Mouse (Mus musculus) urinary bladder, postnatal 10 days (tissue): ENCODE data around the gene Cdkal1.
A peak's percentile ranks its signal among the peaks of the same experiment; 100 is the strongest.

Experiments used
- DNase-seq: peaks from one replicate; pipeline ENCODE4 v3.0.0; 2022; ENCODE audit warnings: low spot score

The Cdkal1 gene

DNA sequence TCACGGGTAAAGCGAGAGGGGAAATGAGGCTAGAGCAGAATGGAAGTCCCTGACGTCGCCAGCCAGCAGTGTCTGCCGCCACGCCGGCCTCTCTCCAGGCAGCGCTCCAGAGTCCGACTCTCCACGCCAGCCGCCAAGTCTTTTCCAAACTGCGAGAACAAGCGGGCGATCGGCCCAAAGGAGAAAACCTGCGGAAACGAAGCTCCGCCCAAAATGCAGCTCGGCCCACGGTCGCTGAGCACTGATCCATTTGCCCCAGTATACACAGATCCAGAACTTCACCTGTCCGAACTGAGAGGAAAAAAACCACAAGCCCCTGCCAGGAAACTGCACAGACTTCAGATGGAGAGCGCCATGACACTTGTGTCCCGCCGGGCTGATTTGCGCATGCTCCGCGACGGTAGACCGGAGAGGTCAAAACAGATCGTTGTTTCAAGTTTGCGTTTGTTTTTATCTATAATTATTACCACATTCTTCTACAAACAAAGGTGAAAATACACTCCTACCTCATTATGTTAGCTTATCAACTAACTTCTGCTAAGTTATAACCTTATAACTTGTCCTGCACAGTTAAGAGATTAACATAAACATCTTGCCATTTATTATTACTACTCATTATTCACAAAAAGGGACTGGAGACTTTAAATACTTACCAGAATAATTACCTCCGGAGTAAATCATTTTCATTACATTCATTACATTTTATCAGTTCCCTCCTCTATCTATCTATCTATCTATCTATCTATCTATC lies at the start of gene Cdkal1:
Gene Cdkal1 (minus strand): TSS at position 394 of the 751 bp plus-strand sequence.
- peak; percentile 52 for DNase-seq

- DNase-seq: no peak
Observed at GRCm38 (mm10) chr13:29903341-29903740, 47.9 kb upstream of the Cdkal1 start.

DNA sequence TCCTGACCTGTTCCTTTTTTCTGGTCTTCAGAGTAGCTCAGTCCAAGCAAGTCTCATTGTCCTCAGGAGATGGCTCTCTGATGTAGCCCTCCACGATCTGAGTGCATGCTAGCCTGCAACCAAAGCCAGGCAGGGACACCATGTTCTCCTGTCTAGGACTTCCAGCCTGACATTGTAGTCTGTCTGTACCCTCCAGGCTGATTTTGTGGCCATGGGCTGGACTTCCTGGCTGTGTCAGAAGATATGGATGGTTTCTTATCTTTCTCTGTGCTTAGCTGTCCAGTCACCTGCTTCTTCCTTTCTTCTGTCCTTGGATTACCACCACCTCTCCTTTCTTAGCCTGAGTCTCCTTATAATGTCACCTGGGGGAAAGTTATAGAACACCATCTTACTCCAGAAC lies 47.2 kb upstream of the Cdkal1 start:
- DNase-seq: no peak

DNA sequence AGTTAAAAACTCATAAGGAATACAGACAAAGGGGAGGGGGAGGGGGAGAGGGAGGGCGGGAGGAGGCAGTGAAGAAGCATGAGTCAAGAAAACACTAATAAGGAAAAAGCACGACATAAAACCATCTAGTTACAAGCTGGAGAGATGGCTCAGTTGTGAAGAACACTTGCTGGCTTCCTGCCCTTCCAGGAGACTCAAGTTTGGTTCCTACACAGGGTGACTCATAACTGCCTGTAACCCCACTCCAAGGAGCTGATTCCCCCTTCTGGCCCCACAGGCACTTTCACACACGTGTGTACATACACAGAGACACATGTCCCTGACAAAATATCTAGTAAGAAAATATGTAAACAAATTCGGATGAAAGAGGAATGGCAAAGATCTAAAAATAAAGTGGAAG lies 46.2 kb upstream of the Cdkal1 start:
- DNase-seq: no peak

- DNase-seq: no peak
Observed at GRCm38 (mm10) chr13:29866780-29867179, 11.3 kb upstream of the Cdkal1 start.

DNA sequence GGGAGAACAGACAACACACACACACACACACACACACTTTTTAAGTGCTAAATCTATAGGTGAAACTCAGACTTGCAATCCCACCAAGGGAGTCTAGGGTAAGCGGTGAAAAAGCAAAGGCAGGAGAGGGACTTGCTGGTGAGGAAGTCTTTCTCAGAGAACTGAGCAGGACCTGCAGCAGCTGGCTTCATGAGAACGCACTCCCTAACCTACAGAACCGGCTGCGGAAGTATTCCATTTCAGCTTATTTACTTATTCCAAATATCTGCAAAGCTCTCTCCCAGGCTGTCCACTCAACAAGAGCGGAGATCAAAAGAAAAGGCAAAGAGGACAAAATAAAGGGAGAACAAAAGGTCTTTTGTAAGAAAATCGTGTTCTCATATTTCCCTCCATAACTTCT lies 8.9 kb upstream of the Cdkal1 start:
- DNase-seq: no peak

DNA sequence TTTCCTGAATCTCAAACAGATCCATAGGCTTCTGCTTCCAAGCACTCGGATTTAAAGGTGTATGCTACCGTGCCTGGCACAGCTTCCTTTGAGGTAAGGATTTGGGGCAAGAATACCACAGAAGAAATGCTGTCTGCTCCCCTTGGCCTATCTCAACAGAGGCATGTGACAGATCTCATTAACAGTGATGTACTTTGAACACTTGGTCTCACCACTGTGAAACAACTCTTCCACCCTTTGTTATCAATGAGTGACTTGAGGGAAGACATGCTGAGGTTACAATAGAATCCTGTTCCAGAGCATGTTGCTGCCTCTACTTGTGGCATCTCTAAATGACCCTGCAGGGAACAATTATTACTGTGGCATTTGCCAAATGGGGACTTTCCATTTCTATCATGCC lies 4.6 kb upstream of the Cdkal1 start:
- no peak for DNase-seq

DNA sequence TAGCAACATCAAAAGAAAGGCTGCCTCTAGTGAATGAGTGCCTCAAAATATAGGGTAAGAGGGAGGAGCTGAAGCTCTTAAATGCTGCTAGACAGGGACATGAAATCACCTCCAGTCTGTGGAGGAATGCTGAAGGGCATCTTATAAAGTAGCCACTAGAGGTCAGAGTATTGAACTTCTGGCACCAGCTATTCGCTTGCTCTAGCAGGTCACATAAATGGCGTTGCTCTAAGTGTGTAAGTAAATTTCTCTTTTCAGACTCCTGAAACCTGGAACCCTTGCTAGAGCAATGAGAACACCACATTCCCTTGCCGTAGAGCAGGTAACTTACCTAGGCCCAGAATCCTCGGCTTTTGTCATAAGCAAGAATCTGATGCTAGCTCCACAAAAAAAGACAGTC lies 2.0 kb upstream of the Cdkal1 start:
- no peak for DNase-seq

DNA sequence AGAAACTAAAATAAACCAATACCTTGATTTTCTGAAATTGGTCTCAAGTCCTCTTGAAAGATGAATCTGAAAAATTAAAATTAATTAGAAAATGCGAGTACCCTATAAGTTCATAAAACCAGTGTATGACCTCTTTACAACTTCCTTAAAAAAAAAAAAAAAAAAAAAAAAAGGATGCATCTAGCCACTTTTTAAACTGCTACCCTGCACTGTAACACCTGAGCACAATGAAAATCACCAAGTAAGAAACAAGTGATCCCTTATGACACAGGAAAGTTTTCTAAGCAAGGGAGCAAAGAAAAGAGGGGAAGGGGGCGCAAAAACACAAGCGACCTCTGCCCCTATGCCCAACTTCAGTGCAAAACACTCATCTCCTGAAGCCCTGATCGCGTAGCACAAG lies 598 bp downstream of the Cdkal1 start:
- no peak for DNase-seq

DNA sequence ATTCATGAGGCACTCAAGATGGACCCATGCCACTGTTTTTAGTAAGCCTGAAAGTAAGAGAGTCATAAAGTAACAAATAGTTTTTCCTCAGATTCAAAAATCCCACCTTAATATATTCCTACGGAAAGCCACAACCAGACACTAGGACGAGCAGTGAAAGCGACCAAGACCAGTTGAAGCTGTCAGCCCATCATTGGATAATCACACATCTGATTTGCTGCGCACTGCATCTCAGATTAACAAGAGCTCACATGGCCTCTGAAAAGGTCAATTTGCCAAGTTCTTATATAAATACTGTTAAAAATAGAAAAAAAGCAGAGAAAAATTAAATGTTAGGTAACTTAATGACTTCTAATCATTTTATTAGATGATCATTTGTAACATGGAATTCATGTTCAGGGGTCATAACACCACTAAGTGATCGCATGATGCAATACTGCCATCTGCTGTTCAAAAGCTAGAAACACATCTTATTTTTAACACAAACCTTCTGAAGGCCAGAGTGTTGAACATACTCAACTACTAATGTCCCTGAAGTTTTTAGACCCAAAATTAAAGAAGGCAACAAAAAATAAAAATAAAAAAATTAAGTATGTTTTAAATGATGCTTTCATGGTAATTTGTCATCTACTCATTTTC lies 16.9 kb downstream of the Cdkal1 start:
- DNase-seq: no peak

GRCm38 (mm10) chr13:29835170-29835569 lies 20.3 kb downstream of the Cdkal1 start:
- DNase-seq: no peak

DNA sequence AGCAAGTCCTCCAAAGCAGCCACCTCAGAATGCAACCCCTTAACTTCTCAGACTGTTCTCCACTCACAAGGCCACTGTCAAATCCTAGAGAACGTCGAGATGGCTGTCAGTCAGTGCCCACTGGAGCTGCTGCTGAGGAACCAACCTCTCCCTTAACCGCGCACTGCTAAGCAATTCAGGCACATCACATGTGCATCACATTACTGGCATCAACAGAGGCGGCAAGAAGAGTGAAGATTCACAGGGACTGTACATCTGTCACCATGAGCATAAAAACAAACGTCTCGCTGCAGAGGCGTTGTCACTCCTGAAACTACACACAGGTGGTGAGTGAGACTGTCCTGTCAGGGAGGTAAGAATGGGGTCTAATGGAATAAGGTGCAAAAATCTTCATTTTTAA lies 21.7 kb downstream of the Cdkal1 start:
- DNase-seq: no peak

- DNase-seq: no peak
Observed at GRCm38 (mm10) chr13:29831126-29831525, 24.3 kb downstream of the Cdkal1 start.

DNA sequence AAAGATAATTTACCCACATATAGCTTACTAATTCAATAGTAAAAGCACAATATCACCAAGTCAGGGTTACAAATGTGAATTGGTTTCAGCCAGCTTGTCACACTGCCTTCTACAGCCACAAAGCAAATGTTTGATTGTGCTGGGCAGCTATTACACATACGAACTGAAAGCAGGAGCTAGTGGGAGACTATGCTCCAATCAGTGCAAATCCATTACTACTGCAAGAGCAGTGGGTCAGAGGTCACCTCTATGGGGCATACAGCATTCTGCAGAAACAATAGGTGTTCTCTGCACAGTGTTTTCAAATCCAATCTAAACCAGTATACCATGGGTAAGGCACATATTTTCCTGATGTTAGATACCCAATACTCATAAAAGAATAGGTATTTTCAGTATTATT lies 27.4 kb downstream of the Cdkal1 start:
- no peak for DNase-seq

- DNase-seq: no peak
Observed at GRCm38 (mm10) chr13:29826469-29826868, 29.0 kb downstream of the Cdkal1 start.

- no peak for DNase-seq
Observed at GRCm38 (mm10) chr13:29826041-29826440, 29.4 kb downstream of the Cdkal1 start.

DNA sequence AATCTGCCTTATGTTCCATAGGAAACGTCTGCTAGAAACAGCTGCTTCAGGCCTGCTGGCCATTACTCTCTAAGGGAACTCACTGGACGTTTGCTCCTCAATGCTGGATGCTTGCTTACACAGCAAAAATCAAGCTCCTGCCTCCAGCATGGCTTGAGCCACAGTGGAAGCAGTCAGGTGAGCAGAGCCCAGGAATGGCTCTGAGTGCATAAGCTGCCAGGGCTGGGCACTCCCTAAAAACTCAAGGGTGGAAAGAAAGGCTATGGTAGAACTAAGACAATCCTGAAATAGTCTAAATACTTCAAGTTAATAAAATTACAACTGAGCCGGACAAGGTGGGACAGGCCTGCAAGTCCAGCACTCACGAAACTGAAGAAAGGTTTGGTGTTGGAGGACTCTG lies 30.7 kb downstream of the Cdkal1 start:
- no peak for DNase-seq

DNA sequence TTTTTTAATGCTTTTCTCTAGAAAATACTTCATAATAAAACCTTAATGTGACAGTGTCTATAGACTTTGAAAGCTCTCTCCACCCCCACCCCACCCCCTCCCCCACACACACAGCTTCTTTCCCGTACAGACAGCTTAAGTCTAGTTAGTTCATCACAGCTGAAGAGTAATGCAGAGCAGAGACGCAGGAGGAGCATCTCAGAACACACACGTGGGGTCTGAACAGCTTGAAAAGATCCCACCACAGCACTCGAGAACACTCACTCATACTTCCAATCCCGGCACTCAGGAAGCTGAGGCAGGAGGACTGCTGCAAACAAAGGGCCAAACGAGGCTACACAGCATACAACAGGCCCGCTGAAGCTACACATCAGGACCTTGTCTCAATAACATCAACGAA lies 31.1 kb downstream of the Cdkal1 start:
- no peak for DNase-seq

DNA sequence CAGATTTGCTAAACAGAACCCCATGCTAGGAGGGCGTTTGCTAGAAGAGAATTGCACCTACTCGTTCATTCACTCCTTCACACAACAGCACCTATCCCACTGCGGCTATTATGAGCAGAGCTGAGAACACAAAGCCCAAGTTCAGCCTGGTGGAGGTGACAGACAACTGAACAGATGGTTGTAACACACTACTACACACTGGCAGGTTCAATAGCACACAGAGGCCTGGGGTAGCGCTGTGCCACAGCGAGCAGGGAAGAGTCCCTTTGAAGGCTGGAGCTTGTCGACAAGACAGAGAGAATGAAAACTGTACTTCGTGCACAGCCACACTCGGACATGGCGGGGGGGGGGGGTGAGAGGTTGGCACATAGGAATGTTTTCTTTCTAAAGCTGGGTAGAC lies 31.6 kb downstream of the Cdkal1 start:
- no peak for DNase-seq

DNA sequence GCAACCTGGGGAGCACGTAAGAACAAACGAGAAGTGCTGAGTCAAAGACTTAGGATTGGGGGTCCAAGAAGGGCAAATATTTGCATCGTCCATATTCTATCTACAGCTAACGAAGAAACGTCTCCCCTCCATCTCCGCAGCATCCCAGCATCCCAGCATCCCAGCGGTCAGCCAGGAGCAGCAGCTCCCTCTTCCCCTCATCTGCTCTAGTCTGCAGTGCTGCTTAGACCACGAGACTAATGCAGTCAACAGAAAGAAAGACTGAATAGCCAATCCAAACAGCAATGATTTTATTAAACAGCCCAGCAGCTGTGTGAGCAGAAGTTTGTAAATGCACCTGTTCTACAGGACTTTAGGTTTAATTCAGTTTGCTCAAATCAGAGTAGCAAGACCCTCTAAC lies 32.0 kb downstream of the Cdkal1 start:
- no peak for DNase-seq

DNA sequence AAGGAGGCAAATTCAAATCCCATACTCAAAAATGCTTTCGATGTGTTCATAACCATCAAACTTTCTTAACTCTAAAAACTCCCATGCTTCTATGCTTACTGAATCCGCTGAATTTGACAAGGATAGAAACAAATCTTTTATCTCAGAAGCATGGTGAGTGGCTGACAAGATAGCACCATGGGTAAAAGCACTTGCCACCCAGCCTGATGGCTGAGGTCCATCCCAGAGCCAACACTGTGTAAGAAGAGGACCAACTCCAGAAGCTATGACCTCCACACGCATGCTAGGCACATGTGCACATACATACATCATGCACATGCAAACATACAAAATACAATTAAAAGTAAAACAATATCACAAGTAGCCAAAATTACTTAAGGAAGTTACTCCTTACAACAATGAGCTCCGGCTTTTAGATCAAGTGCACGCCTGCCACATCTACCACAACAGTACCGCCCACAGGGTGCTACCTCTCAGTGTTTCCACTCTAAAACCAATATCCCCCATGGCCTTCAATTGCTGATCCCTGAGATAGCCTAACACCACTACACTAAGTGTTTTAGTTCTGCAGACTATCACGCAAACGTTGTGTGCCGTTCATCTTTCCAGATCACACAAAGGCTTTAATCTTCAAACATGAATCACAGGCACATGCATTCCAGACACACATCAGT lies 35.4 kb downstream of the Cdkal1 start:
- DNase-seq: no peak

GRCm38 (mm10) chr13:29819147-29819546 lies 36.3 kb downstream of the Cdkal1 start:
- no peak for DNase-seq

GRCm38 (mm10) chr13:29818314-29818713 lies 37.2 kb downstream of the Cdkal1 start:
- no peak for DNase-seq
